Mouse (Mus musculus): ENCODE data around the gene Ttc26. TPM values are rescaled to one million over a fixed set of nuclear protein-coding genes. Genes with fewer than 3 reads are reported as not detected.
A peak's percentile ranks its signal among the peaks of the same experiment; 100 is the strongest.
"Not testable (repeated sequence)": the region's sequence is repeated elsewhere in the genome, so short reads cannot be mapped to it uniquely, and the experiment has no call there.

The Ttc26 gene
- polyA plus RNA-seq, 1 experiment from 2014 or later: 2.8 TPM

DNA sequence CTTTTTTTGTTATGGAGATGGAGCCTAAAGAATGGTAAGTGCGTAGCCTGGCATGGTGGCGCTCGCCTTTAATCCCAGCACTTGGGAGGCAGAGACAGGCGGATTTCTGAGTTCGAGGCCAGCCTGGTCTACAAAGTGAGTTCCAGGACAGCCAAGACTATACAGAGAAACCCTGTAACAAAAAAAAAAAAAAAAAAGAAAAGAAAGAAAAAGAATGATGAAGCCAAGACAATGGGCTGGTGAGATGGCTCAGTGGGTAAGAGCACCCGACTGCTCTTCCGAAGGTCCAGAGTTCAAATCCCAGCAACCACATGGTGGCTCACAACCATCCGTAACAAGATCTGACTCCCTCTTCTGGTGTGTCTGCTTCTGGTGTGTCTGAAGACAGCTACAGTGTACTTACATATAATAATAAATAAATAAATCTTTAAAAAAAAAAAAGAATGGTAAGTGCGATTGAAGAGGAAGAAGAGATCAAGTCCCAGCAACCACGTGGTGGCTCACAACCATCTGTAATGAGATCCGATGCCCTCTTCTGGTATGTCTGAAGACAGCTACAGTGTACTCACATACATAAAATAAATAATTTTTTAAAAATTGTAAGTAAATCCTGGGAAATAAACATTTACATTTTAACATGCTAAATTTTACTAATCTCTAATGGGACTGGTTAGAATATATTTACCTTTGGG is 22.1 kb upstream of the Ttc26 start:
- not testable (repeated sequence) for H3K9me3 ChIP-seq (replicated peaks; ENCODE audit: control insufficient read depth, low read length); H3K36me3 ChIP-seq (ENCODE audit: control insufficient read depth, insufficient read depth); H3K4me1 ChIP-seq (ENCODE audit: control insufficient read depth, insufficient read depth, low read length); H3K4me3 ChIP-seq (ENCODE audit: low read length); H3K27me3 ChIP-seq (ENCODE audit: control insufficient read depth, insufficient read depth, low read length); ATAC-seq (replicated peaks; ENCODE audit: extremely low read depth, insufficient read depth, low FRiP score); H3K4me2 ChIP-seq (ENCODE audit: low read depth, low read length); H3K27ac ChIP-seq (ENCODE audit: low read length); H3K9ac ChIP-seq (ENCODE audit: low read length)
- 88% methylated on average over 10 of the region's 11 CpGs for WGBS

DNA sequence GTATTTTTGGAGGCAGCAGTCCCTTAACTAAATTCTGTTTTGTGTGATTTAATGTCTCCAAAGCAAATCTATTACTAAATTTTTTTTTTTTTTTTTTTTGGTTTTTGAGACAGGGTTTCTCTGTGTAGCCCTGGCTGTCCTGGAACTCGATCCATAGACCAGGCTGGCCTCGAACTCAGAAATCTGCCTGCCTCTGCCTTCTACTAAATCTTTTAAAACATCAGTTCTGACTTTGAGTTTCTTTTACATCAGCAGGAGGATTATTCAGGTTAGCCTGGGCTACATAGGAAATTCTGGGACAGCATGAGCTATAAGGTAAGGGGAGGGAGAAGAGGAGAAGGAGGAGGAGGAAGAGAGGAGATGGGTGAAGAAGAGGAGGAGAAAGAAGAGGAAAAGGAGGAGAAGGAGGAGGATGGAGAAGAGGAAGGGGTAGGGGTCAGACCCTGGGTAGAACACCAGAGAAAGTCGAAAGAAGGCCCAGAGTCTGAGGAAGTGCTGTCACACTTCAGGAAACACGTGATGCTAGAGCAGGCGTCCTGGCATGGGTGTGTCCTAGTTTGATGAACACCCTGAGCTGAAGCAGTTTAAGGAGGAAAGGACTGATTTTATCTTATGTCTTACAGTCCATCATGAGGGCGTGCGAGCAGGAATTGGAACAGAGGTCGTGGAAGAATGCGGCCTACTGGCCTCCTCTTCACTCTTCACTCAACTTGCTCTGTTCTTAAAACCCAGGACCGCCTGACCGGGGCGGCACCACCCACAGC is 21.4 kb upstream of the Ttc26 start:
- H3K36me3 ChIP-seq (ENCODE audit: control insufficient read depth, insufficient read depth): no peaks in the 10 kb centered on the region
- H3K4me2 ChIP-seq (ENCODE audit: low read depth, low read length): no peak overlapping the region
- 69% methylated on average over 12 of the region's 12 CpGs for WGBS
- no peaks in the 10 kb centered on the region for H3K9me3 ChIP-seq (replicated peaks; ENCODE audit: control insufficient read depth, low read length)
- ATAC-seq (replicated peaks; ENCODE audit: extremely low read depth, insufficient read depth, low FRiP score): no peak
- no peak overlapping the region for H3K9ac ChIP-seq (ENCODE audit: low read length)
- H3K4me1 ChIP-seq (ENCODE audit: control insufficient read depth, insufficient read depth, low read length): peaks cover 4% of the 10 kb centered on the region; the same call in 1 of the 2 replicates
- peaks cover 5% of the 10 kb centered on the region; the same call in 1 of the 2 replicates for H3K27me3 ChIP-seq (ENCODE audit: control insufficient read depth, insufficient read depth, low read length)
- no peak overlapping the region for H3K4me3 ChIP-seq (ENCODE audit: low read length)
- H3K27ac ChIP-seq (ENCODE audit: low read length): no peak overlapping the region

DNA sequence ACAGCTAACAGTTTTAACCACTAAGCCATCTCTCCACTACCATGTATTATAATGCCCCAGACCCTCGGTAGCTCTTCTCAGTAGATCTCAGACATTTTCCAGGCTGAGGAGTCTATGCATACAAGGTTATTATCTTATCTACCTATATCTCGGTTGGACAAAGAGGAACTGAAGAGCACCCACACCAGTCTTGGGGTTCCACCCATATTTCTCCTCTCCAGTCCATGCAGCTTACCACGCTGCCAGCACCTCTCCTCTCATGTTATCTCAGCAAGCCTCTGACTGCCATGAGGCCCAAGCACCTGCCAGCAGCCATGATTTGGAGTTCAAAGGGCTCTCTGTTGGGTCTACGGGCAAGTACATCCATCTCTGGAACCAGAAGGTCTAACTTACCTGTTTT is 20.2 kb upstream of the Ttc26 start:
- 61% methylated on average over 4 of the region's 4 CpGs for WGBS
- H3K4me2 ChIP-seq (ENCODE audit: low read depth, low read length): no peak overlapping the region
- no peaks in the 10 kb centered on the region for H3K9me3 ChIP-seq (replicated peaks; ENCODE audit: control insufficient read depth, low read length)
- no peak overlapping the region for H3K4me3 ChIP-seq (ENCODE audit: low read length)
- H3K9ac ChIP-seq (ENCODE audit: low read length): no peak overlapping the region
- H3K27me3 ChIP-seq (ENCODE audit: control insufficient read depth, insufficient read depth, low read length): peaks cover 2% of the 10 kb centered on the region; the same call in 1 of the 2 replicates
- no peak overlapping the region for H3K27ac ChIP-seq (ENCODE audit: low read length)
- no peaks in the 10 kb centered on the region for H3K36me3 ChIP-seq (ENCODE audit: control insufficient read depth, insufficient read depth)
- no peak for ATAC-seq (replicated peaks; ENCODE audit: extremely low read depth, insufficient read depth, low FRiP score)
- no peaks in the 10 kb centered on the region for H3K4me1 ChIP-seq (ENCODE audit: control insufficient read depth, insufficient read depth, low read length)

DNA sequence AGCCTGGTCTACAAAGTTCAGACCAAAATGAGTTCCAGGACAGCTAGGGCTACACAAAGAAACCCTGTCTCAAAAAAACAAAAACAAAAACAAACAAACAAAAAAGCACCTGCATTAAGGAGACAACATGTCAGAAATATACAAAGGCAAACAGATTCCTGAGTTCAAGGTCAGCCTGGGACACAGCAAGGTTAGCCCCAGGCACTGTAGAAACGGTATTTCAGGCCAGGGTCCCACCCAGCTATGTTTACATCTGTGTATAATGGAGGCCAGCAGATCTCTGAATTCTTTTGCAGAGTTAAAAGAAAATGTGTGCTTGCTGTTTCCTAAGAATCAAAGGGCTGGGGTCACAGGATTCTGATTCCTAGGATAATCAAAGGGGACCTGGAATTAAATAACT is 19.3 kb upstream of the Ttc26 start:
- Histone ChIP-seq H3K4me2 (ENCODE audit: low read depth, low read length) (no peak overlapping the region), H3K9me3 (replicated peaks; ENCODE audit: control insufficient read depth, low read length) (no peaks in the 10 kb centered on the region), H3K9ac (ENCODE audit: low read length) (no peak overlapping the region), H3K27ac (ENCODE audit: low read length) (no peak overlapping the region), H3K4me3 (ENCODE audit: low read length) (no peak overlapping the region), H3K36me3 (ENCODE audit: control insufficient read depth, insufficient read depth) (no peaks in the 10 kb centered on the region), H3K4me1 (ENCODE audit: control insufficient read depth, insufficient read depth, low read length) (no peaks in the 10 kb centered on the region), H3K27me3 (ENCODE audit: control insufficient read depth, insufficient read depth, low read length) (no peaks in the 10 kb centered on the region)
- no peak for ATAC-seq (replicated peaks; ENCODE audit: extremely low read depth, insufficient read depth, low FRiP score)
- 49% methylated on average over 1 of the region's 1 CpGs for WGBS

DNA sequence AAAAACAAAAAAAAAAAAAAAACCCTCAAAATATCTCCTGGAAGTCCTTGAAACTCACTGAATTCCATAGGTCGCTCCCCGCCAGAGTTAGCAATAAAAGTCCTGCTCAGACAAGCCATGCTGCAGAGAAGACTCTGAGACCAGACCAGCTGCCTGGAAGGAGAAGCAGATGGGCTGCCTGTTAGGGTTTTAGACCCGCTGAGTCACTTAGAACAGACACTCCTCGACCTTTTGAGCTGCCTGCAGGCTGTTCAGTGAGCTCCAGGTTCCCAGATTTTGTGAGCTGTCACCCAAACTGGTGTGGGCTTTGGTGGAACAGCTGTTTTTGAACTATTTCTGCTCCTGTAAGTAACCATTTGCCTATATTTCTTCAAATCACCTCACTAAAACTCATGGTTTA is 17.9 kb upstream of the Ttc26 start:
- H3K4me1 ChIP-seq (ENCODE audit: control insufficient read depth, insufficient read depth, low read length): no peaks in the 10 kb centered on the region
- no peak overlapping the region for H3K4me2 ChIP-seq (ENCODE audit: low read depth, low read length)
- no peaks in the 10 kb centered on the region for H3K36me3 ChIP-seq (ENCODE audit: control insufficient read depth, insufficient read depth)
- H3K9me3 ChIP-seq (replicated peaks; ENCODE audit: control insufficient read depth, low read length): no peaks in the 10 kb centered on the region
- no peak overlapping the region for H3K9ac ChIP-seq (ENCODE audit: low read length)
- WGBS: 65% methylated on average over 4 of the region's 4 CpGs
- no peaks in the 10 kb centered on the region for H3K27me3 ChIP-seq (ENCODE audit: control insufficient read depth, insufficient read depth, low read length)
- H3K27ac ChIP-seq (ENCODE audit: low read length): no peak overlapping the region
- no peak overlapping the region for H3K4me3 ChIP-seq (ENCODE audit: low read length)
- no peak for ATAC-seq (replicated peaks; ENCODE audit: extremely low read depth, insufficient read depth, low FRiP score)

DNA sequence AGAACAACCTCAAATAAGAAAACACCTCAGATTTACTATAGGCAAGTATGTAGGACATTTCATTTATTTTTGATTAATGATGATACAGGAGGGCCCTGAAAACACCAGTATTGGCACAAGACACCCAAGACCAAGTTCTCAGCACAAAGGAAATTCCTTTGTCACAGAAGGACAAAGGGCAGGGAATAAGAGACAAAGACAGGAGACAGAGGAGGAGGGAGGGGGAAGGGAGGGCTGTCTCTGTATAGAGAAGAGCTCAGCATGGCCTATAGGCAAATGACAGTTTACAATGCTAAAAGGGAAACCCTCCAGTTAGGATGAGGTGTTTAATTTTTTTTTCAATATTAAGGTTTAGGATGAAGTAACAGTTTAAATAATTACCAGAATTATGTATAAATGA is 17.1 kb upstream of the Ttc26 start:
- no peak overlapping the region for H3K4me2 ChIP-seq (ENCODE audit: low read depth, low read length)
- H3K4me1 ChIP-seq (ENCODE audit: control insufficient read depth, insufficient read depth, low read length): no peaks in the 10 kb centered on the region
- no peak overlapping the region for H3K27ac ChIP-seq (ENCODE audit: low read length)
- no peaks in the 10 kb centered on the region for H3K27me3 ChIP-seq (ENCODE audit: control insufficient read depth, insufficient read depth, low read length)
- no peaks in the 10 kb centered on the region for H3K36me3 ChIP-seq (ENCODE audit: control insufficient read depth, insufficient read depth)
- no peak overlapping the region for H3K4me3 ChIP-seq (ENCODE audit: low read length)
- H3K9ac ChIP-seq (ENCODE audit: low read length): no peak overlapping the region
- H3K9me3 ChIP-seq (replicated peaks; ENCODE audit: control insufficient read depth, low read length): no peaks in the 10 kb centered on the region
- no peak for ATAC-seq (replicated peaks; ENCODE audit: extremely low read depth, insufficient read depth, low FRiP score)

DNA sequence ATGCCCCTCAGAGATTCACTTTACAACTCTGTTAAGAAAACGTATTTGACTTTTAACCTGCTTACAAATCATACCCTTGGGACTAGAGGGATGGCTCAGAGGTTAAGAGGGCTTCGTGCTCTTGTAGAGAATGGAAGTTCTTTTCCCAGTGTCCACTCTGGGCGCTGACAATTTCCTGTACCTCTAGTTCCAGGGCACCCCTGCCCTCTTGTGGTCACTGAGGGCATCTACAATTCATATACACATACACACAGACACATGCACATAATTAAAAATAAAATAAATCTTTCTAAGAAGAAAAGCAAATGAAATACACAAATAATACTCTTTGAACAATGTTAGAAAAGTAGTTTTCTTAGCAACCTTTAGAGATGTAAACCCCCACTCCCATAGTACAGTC is 11.3 kb upstream of the Ttc26 start:
- Histone ChIP-seq H3K4me3 (ENCODE audit: low read length) (no peak overlapping the region), H3K9me3 (replicated peaks; ENCODE audit: control insufficient read depth, low read length) (peaks cover 9% of the 10 kb centered on the region), H3K27ac (ENCODE audit: low read length) (no peak overlapping the region), H3K9ac (ENCODE audit: low read length) (no peak overlapping the region), H3K4me1 (ENCODE audit: control insufficient read depth, insufficient read depth, low read length) (no peaks in the 10 kb centered on the region), H3K27me3 (ENCODE audit: control insufficient read depth, insufficient read depth, low read length) (no peaks in the 10 kb centered on the region), H3K36me3 (ENCODE audit: control insufficient read depth, insufficient read depth) (no peaks in the 10 kb centered on the region), H3K4me2 (ENCODE audit: low read depth, low read length) (no peak overlapping the region)
- WGBS: 73% methylated on average over 3 of the region's 3 CpGs
- no peak for ATAC-seq (replicated peaks; ENCODE audit: extremely low read depth, insufficient read depth, low FRiP score)

DNA sequence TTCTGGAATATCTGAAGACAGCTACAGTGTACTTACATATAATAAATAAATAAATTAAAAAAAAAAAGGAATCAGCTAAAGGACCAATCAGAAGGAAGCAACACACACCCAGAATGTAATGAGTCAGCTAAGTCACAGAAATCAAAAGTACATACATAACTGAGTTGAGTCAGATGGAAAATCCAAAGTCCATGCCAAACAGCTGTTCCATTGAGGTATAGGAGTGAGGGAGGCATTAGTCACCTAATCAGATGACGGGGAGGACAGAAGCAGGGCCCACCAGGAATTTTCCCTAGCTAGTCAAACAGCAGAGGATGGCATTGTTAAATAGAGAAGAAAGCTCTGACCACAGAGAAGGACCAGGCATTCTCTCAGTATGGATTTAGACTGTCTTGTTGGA is 7.0 kb upstream of the Ttc26 start:
- Histone ChIP-seq H3K27me3 (ENCODE audit: control insufficient read depth, insufficient read depth, low read length) (no peaks in the 10 kb centered on the region), H3K4me2 (ENCODE audit: low read depth, low read length) (no peak overlapping the region), H3K4me3 (ENCODE audit: low read length) (no peak overlapping the region), H3K9ac (ENCODE audit: low read length) (no peak overlapping the region), H3K9me3 (replicated peaks; ENCODE audit: control insufficient read depth, low read length) (peaks cover 9% of the 10 kb centered on the region), H3K4me1 (ENCODE audit: control insufficient read depth, insufficient read depth, low read length) (no peaks in the 10 kb centered on the region), H3K36me3 (ENCODE audit: control insufficient read depth, insufficient read depth) (no peaks in the 10 kb centered on the region), H3K27ac (ENCODE audit: low read length) (no peak overlapping the region)
- WGBS: 59% methylated on average over 1 of the region's 1 CpGs
- no peak for ATAC-seq (replicated peaks; ENCODE audit: extremely low read depth, insufficient read depth, low FRiP score)

DNA sequence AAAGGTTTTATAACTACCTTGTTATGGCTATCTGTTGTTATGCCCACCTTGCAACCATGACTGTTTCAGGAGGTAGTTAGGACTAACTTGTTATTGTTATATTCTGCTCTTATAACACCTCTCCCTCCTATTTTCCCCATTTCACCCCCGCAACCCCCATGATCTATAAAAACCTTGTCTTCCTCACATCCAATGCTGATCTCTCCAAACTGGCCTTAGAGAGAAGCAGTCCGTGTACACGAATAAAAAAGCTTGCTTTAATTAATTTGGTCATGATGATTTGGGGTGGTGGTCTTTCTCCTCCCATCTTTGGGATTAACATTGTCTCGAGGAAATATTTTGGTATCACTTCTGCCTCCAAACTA is 523 bp upstream of the Ttc26 start:
- ATAC-seq (replicated peaks; ENCODE audit: extremely low read depth, insufficient read depth, low FRiP score): no peak
- Histone ChIP-seq H3K4me1 (ENCODE audit: control insufficient read depth, insufficient read depth, low read length) (peaks cover 8% of the 10 kb centered on the region; the same call in 1 of the 2 replicates), H3K36me3 (ENCODE audit: control insufficient read depth, insufficient read depth) (no peaks in the 10 kb centered on the region), H3K4me2 (ENCODE audit: low read depth, low read length) (peak overlapping the region; percentile 69), H3K27ac (ENCODE audit: low read length) (0 out of 2 replicates have a peak overlapping the region, but pooled peaks have one; percentile 15), H3K27me3 (ENCODE audit: control insufficient read depth, insufficient read depth, low read length) (no peaks in the 10 kb centered on the region), H3K9ac (ENCODE audit: low read length) (peak overlapping the region; percentile 77), H3K9me3 (replicated peaks; ENCODE audit: control insufficient read depth, low read length) (no peaks in the 10 kb centered on the region), H3K4me3 (ENCODE audit: low read length) (peak overlapping the region; percentile 71)
- WGBS: 2% methylated on average over 4 of the region's 4 CpGs

Data from heart, embryonic 16.5 days (tissue).